ENCODE assay signal across 13 mouse cellular contexts in genomic region chr12:15566785-15567109, GRCm38 (mm10).
DNase-seq lines count a peak whose midpoint lies in the region; ATAC-seq lines count a peak whose summit lies in the region.
"Had no signal": no experiment of that assay in that cellular context is flagged by ENCODE, and none has a peak within 500 bp of the region (broad histone marks: within the 10 kb centered on the region; RNA-seq: fewer than 3 reads in every experiment).

No protein-coding gene starts in this region.

- 66% methylated on average over 4 of the region's 4 CpGs for WGBS in heart, embryonic 15.5 days
- 52% methylated on average over 4 of the region's 4 CpGs for WGBS in embryonic facial prominence, embryonic 11.5 days
- WGBS in forebrain, embryonic 13.5 days = 25% methylated on average over 4 of the region's 4 CpGs
- WGBS in limb, embryonic 12.5 days = 19% methylated on average over 4 of the region's 4 CpGs
- WGBS in kidney, embryonic 15.5 days = 27% methylated on average over 4 of the region's 4 CpGs

- H3K27ac ChIP-seq in heart, embryonic 15.5 days = peak overlapping the region; percentile 67
- H3K27ac ChIP-seq in embryonic facial prominence, embryonic 11.5 days (replicated peaks; ENCODE audit: low read depth, low read length) = peak overlapping the region; percentile 16; the same call in 1 of the 2 replicates
- peak overlapping the region; percentile 41 for H3K27ac ChIP-seq in forebrain, embryonic 13.5 days
- H3K27ac ChIP-seq in limb, embryonic 12.5 days = peak overlapping the region; percentile 62
- no peak overlapping the region for H3K27ac ChIP-seq in kidney, embryonic 15.5 days
- H3K27ac ChIP-seq: limb, embryonic 15.5 days had no signal

- H3K9ac ChIP-seq in heart, embryonic 15.5 days = no peak overlapping the region
- H3K9ac ChIP-seq in embryonic facial prominence, embryonic 11.5 days (replicated peaks; ENCODE audit: low read length) = no peak overlapping the region
- H3K9ac ChIP-seq in forebrain, embryonic 13.5 days = no peak overlapping the region
- H3K9ac ChIP-seq in limb, embryonic 12.5 days (replicated peaks) = no peak overlapping the region
- no peak overlapping the region for H3K9ac ChIP-seq in kidney, embryonic 15.5 days
- H3K9ac ChIP-seq: limb, embryonic 15.5 days had no signal

- H3K4me1 ChIP-seq in heart, embryonic 15.5 days (replicated peaks) = peaks cover 5% of the 10 kb centered on the region
- no peaks in the 10 kb centered on the region for H3K4me1 ChIP-seq in embryonic facial prominence, embryonic 11.5 days (ENCODE audit: control insufficient read depth, insufficient read depth, low read length)
- peaks cover 7% of the 10 kb centered on the region for H3K4me1 ChIP-seq in forebrain, embryonic 13.5 days
- peaks cover 14% of the 10 kb centered on the region; the same call in 1 of the 2 replicates for H3K4me1 ChIP-seq in limb, embryonic 12.5 days (replicated peaks)
- no peaks in the 10 kb centered on the region for H3K4me1 ChIP-seq in kidney, embryonic 15.5 days

- no peaks in the 10 kb centered on the region for H3K9me3 ChIP-seq in heart, embryonic 15.5 days (replicated peaks)
- H3K9me3 ChIP-seq in embryonic facial prominence, embryonic 11.5 days (replicated peaks; ENCODE audit: control insufficient read depth, low read length) = no peaks in the 10 kb centered on the region
- no peaks in the 10 kb centered on the region for H3K9me3 ChIP-seq in forebrain, embryonic 13.5 days (replicated peaks)
- no peaks in the 10 kb centered on the region for H3K9me3 ChIP-seq in limb, embryonic 12.5 days
- H3K9me3 ChIP-seq in kidney, embryonic 15.5 days (replicated peaks) = no peaks in the 10 kb centered on the region
- H3K9me3 ChIP-seq: limb, embryonic 15.5 days had no signal

- no peaks in the 10 kb centered on the region for H3K27me3 ChIP-seq in heart, embryonic 15.5 days
- no peaks in the 10 kb centered on the region for H3K27me3 ChIP-seq in embryonic facial prominence, embryonic 11.5 days (ENCODE audit: control insufficient read depth, insufficient read depth, low read length)
- no peaks in the 10 kb centered on the region for H3K27me3 ChIP-seq in forebrain, embryonic 13.5 days
- H3K27me3 ChIP-seq in limb, embryonic 12.5 days = peaks cover 4% of the 10 kb centered on the region; the same call in 1 of the 2 replicates
- no peaks in the 10 kb centered on the region for H3K27me3 ChIP-seq in kidney, embryonic 15.5 days
- H3K27me3 ChIP-seq: limb, embryonic 15.5 days had no signal

- H3K36me3 ChIP-seq in heart, embryonic 15.5 days = no peaks in the 10 kb centered on the region
- H3K36me3 ChIP-seq in embryonic facial prominence, embryonic 11.5 days (replicated peaks; ENCODE audit: control insufficient read depth, insufficient read depth, low read depth, low read length) = no peaks in the 10 kb centered on the region
- H3K36me3 ChIP-seq in forebrain, embryonic 13.5 days (ENCODE audit: poor library complexity, severe bottlenecking) = no peaks in the 10 kb centered on the region
- H3K36me3 ChIP-seq in limb, embryonic 12.5 days = no peaks in the 10 kb centered on the region
- H3K36me3 ChIP-seq in kidney, embryonic 15.5 days = no peaks in the 10 kb centered on the region
- H3K36me3 ChIP-seq: limb, embryonic 15.5 days had no signal

- no peak overlapping the region for H3K4me2 ChIP-seq in heart, embryonic 15.5 days
- H3K4me2 ChIP-seq in embryonic facial prominence, embryonic 11.5 days (ENCODE audit: low read depth, low read length) = no peak overlapping the region
- H3K4me2 ChIP-seq in forebrain, embryonic 13.5 days = no peak overlapping the region
- H3K4me2 ChIP-seq in limb, embryonic 12.5 days = peak overlapping the region; percentile 13; the same call in 1 of the 2 replicates
- H3K4me2 ChIP-seq in kidney, embryonic 15.5 days = no peak overlapping the region
- H3K4me2 ChIP-seq: limb, embryonic 15.5 days had no signal

- H3K4me3 ChIP-seq in heart, embryonic 15.5 days = no peak overlapping the region
- no peak overlapping the region for H3K4me3 ChIP-seq in embryonic facial prominence, embryonic 11.5 days (ENCODE audit: low read depth, low read length)
- H3K4me3 ChIP-seq in forebrain, embryonic 13.5 days = no peak overlapping the region
- no peak overlapping the region for H3K4me3 ChIP-seq in limb, embryonic 12.5 days (replicated peaks)
- no peak overlapping the region for H3K4me3 ChIP-seq in kidney, embryonic 15.5 days (replicated peaks)
- H3K4me3 ChIP-seq: limb, embryonic 15.5 days had no signal

- no peak for DNase-seq in heart, adult 9 months (ENCODE audit: low spot score in 2 of 2)
- DNase-seq in embryonic facial prominence, embryonic 11.5 days (ENCODE audit: low spot score) = no peak
- no peak for DNase-seq in c-Kit-positive CD71-positive TER-119-positive erythroid progenitor cells, embryonic 14.5 days (ENCODE audit: low spot score)
- no peak for DNase-seq in cerebellum, postnatal 4 days (ENCODE audit: low spot score in 2 of 2)
- DNase-seq: cerebellum, postnatal 14 days; gastrocnemius, postnatal 10 days; thymus, postnatal 36 days had no signal

- no peak for ATAC-seq in heart, embryonic 15.5 days (replicated peaks; ENCODE audit: insufficient number of reproducible peaks, insufficient read depth, low FRiP score, low read depth)
- no peak for ATAC-seq in embryonic facial prominence, embryonic 11.5 days (replicated peaks; ENCODE audit: insufficient number of reproducible peaks, low FRiP score, low TSS enrichment, low read depth)
- no peak for ATAC-seq in forebrain, embryonic 13.5 days
- peak; percentile 78; the same call in 1 of the 2 replicates for ATAC-seq in limb, embryonic 12.5 days (ENCODE audit: insufficient number of reproducible peaks, insufficient read depth, low FRiP score, low TSS enrichment, low read depth)
- ATAC-seq in kidney, embryonic 15.5 days (replicated peaks; ENCODE audit: low FRiP score) = no peak
- ATAC-seq: inflammation-experienced regulatory T-cells, adult 6 months had no signal
